Mouse (Mus musculus): Measurements from ENCODE around the gene Jup.
A peak's percentile ranks its signal among the peaks of the same experiment; 100 is the strongest.

Gene Jup

GRCm38 (mm10) chr11:100320172-100320630 lies 77.4 kb downstream of the Jup start:
- peak; percentile 98 for DNase-seq (ENCODE audit: low read depth, low spot score)

GRCm38 (mm10) chr11:100319492-100320171 lies 77.9 kb downstream of the Jup start, which contains the start of gene Eif1:
Eif1 (plus strand) TSS chr11:100319885.
- peak; percentile 100 for DNase-seq (ENCODE audit: low read depth, low spot score)

Measured in mesoderm, embryonic 11.5 days (tissue).